Mouse (Mus musculus) cerebellum, adult 2 months (tissue): Measurements from ENCODE around the gene Palm.

Experiments used
- CTCF ChIP-seq: fragments of 200-500 bp; IDR thresholded peaks from 2 replicates; pipeline ENCODE4 v1.5.1; 2011; ENCODE audit warnings: low read depth, mild to moderate bottlenecking, control low read depth, low read length, moderate library complexity, borderline replicate concordance; ENCODE audit not compliant: insufficient read depth
- POLR2A ChIP-seq: fragments of 200-500 bp; IDR thresholded peaks from 2 replicates; pipeline ENCODE4 v1.6.1; 2011; ENCODE audit warnings: low read length, control low read depth, borderline replicate concordance; ENCODE audit not compliant: insufficient read depth

DNA sequence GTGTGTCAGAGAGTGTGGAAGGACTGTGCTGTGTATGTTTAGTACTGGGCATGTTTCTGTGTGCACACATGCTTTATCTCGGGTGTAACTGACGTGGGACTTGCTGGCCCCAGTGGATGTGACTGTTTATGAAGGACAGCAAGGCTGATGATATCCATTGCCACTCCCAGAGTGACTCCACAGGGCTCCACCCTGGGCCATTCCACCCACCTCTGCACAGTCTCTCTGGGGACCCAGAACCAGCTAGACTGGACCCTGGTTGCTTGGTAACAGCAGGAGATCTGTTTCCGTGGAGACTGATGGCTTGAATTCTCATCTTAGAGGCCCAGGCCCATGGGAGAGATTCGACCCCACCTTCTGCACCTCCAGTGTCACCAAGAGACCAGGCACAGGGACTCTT, 24.9 kb downstream of the Palm start:
- TF ChIP-seq CTCF (no peak), POLR2A (no peak)
